Mouse (Mus musculus): ENCODE results near the gene Nxnl1. TPM values are rescaled to one million over a fixed set of nuclear protein-coding genes. Genes with fewer than 3 reads are reported as not detected.

Nxnl1 gene
- total and polyA plus RNA-seq, 2 experiments, result not detected

DNA sequence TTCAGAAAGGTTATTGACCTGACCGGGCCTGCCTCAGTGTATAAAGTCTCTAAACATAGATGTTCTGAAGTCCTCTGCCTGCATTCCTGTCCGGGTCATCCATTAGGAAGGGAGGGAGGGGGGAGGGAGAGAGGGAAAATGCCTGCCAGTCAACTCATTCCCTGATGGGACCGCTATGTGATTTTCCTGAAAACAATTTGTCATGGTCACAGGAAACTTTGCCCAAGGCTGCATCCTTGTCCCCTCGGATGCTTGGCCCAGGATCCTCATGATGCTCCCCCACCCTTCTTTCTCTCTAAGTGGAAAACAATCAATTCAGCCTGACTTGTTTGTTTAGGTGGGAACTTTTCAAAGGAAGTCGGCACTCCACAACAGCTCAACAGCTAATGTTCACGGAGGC, 49.6 kb downstream of the Nxnl1 start:
- no peak overlapping the region for H3K27ac ChIP-seq (replicated peaks; ENCODE audit: insufficient read depth, low read depth, low read length)
- DNase-seq (ENCODE audit: extremely low read depth, low read depth, low spot score), result peak; percentile 29
- no peaks in the 10 kb centered on the region for H3K36me3 ChIP-seq (ENCODE audit: control insufficient read depth, insufficient read depth, low read length)
- H3K79me2 ChIP-seq (ENCODE audit: control insufficient read depth, insufficient read depth, low read length), result no peaks in the 10 kb centered on the region
- TF ChIP-seq POLR2A (IDR thresholded peaks at IDR 0.05; ENCODE audit: extremely low read depth, insufficient read depth, low read length) (no peak), CTCF (IDR thresholded peaks at IDR 0.05; ENCODE audit: low read depth, low read length) (no peak)
- no peak overlapping the region for H3K4me3 ChIP-seq (ENCODE audit: insufficient read depth, low read depth, low read length)
- H3K27me3 ChIP-seq (ENCODE audit: control insufficient read depth, insufficient read depth, low read length), result no peaks in the 10 kb centered on the region
- no peaks in the 10 kb centered on the region; the same call in 1 of the 2 replicates for H3K4me1 ChIP-seq (ENCODE audit: control insufficient read depth, insufficient read depth, low read length)
- WGBS, result 10% methylated on average over 6 of the region's 6 CpGs
- H3K9ac ChIP-seq (ENCODE audit: low read depth, low read length), result no peak overlapping the region

- Histone ChIP-seq H3K27me3 (ENCODE audit: control insufficient read depth, insufficient read depth, low read length) (no peaks in the 10 kb centered on the region), H3K27ac (replicated peaks; ENCODE audit: insufficient read depth, low read depth, low read length) (no peak overlapping the region), H3K9ac (ENCODE audit: low read depth, low read length) (no peak overlapping the region), H3K79me2 (ENCODE audit: control insufficient read depth, insufficient read depth, low read length) (no peaks in the 10 kb centered on the region), H3K4me3 (ENCODE audit: insufficient read depth, low read depth, low read length) (no peak overlapping the region), H3K36me3 (ENCODE audit: control insufficient read depth, insufficient read depth, low read length) (no peaks in the 10 kb centered on the region), H3K4me1 (ENCODE audit: control insufficient read depth, insufficient read depth, low read length) (no peaks in the 10 kb centered on the region; the same call in 1 of the 2 replicates)
- TF ChIP-seq POLR2A (IDR thresholded peaks at IDR 0.05; ENCODE audit: extremely low read depth, insufficient read depth, low read length), result no peak
- no peak; the same call in 1 of the 2 replicates for TF ChIP-seq CTCF (IDR thresholded peaks at IDR 0.05; ENCODE audit: low read depth, low read length)
- DNase-seq (ENCODE audit: extremely low read depth, low read depth, low spot score), result no peak
- WGBS, result 72% methylated on average over 5 of the region's 5 CpGs
Observed at GRCm38 (mm10) chr8:71515043-71515442, 51.4 kb downstream of the Nxnl1 start.

DNA sequence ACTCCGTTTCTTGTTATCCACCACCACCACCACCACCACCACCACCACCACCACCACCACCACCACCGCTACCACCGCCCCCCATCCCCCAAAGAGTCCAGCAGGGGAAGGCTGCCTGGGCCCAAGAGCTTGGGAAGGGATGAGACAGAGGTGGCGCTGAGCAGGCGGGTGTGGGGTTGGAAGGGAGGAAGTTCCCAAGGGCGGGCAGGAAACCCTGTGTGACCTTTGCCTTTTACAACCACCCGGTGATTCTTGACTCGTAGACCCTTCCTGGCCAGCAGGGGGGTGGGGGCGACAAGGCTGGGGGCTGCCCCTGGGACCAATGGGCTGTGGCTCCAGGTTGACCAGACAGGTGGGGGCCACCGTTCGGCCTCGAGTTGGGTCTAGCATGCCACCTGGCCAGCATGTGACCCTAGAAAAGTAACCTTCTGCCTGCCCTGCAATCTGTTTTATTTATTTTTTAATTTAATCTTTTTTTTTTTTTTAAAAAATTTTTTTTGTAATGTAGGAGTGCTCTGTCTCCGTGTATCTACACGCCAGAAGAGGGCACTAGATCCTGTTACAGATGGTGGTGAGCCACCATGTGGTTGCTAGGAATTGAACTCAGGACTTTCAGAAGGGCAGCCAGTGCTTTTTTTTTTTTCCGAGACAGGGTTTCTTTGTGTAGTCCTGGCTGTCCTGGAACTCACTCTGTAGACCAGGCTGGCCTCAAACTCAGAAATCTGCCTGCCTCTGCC, 53.2 kb downstream of the Nxnl1 start:
- H3K27ac ChIP-seq (replicated peaks; ENCODE audit: insufficient read depth, low read depth, low read length), result no peak overlapping the region
- H3K9ac ChIP-seq (ENCODE audit: low read depth, low read length), result no peak overlapping the region
- H3K4me3 ChIP-seq (ENCODE audit: insufficient read depth, low read depth, low read length), result no peak overlapping the region
- DNase-seq (ENCODE audit: extremely low read depth, low read depth, low spot score), result no peak
- no peaks in the 10 kb centered on the region for H3K79me2 ChIP-seq (ENCODE audit: control insufficient read depth, insufficient read depth, low read length)
- TF ChIP-seq CTCF (IDR thresholded peaks at IDR 0.05; ENCODE audit: low read depth, low read length), result no peak
- TF ChIP-seq POLR2A (IDR thresholded peaks at IDR 0.05; ENCODE audit: extremely low read depth, insufficient read depth, low read length), result no peak
- 60% methylated on average over 15 of the region's 15 CpGs for WGBS
- no peaks in the 10 kb centered on the region for H3K27me3 ChIP-seq (ENCODE audit: control insufficient read depth, insufficient read depth, low read length)
- no peaks in the 10 kb centered on the region; the same call in 1 of the 2 replicates for H3K4me1 ChIP-seq (ENCODE audit: control insufficient read depth, insufficient read depth, low read length)
- no peaks in the 10 kb centered on the region for H3K36me3 ChIP-seq (ENCODE audit: control insufficient read depth, insufficient read depth, low read length)

DNA sequence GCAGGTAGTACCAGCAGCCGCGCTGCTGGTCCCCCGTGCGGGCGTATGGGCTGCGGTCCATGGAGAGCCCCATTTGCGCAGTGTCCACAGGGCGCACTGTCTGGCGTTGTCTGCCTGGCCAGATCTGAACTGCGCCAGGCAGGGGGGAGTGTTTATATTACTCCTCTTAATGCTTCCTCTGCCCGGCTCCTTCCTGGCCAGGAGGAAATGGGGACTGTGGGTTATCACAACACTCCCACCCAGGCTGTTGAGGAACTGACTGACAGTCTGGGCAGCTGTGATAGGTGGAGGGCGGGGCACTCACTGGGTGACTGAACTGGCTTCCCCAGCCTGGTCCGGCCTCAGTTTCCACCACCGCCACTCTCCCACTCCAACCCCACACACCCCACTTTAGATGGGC, 54.8 kb downstream of the Nxnl1 start, which contains the start of gene Plvap:
Plvap (minus strand) TSS at position 109 of the 400 bp plus-strand sequence.
- Histone ChIP-seq H3K9ac (ENCODE audit: low read depth, low read length) (peak within 1 kb of the TSS; percentile 53), H3K4me3 (ENCODE audit: insufficient read depth, low read depth, low read length) (peak within 1 kb of the TSS; percentile 45)
- WGBS, result 46% methylated on average over 14 of the region's 14 CpGs

More for the DNA sequence above, 54.8 kb downstream of the Nxnl1 start, which contains the start of gene Plvap:
- Histone ChIP-seq H3K27me3 (ENCODE audit: control insufficient read depth, insufficient read depth, low read length) (0 out of 2 replicates have a peak, but pooled peaks cover 3% of the 10 kb centered on the region), H3K27ac (replicated peaks; ENCODE audit: insufficient read depth, low read depth, low read length) (peak within 1 kb of the TSS; percentile 27; the same call in 1 of the 2 replicates), H3K79me2 (ENCODE audit: control insufficient read depth, insufficient read depth, low read length) (no peaks in the 10 kb centered on the region), H3K4me1 (ENCODE audit: control insufficient read depth, insufficient read depth, low read length) (no peaks in the 10 kb centered on the region; the same call in 1 of the 2 replicates), H3K36me3 (ENCODE audit: control insufficient read depth, insufficient read depth, low read length) (no peaks in the 10 kb centered on the region)
- DNase-seq (ENCODE audit: extremely low read depth, low read depth, low spot score), result no peak
- TF ChIP-seq CTCF (IDR thresholded peaks at IDR 0.05; ENCODE audit: low read depth, low read length) (no peak), POLR2A (IDR thresholded peaks at IDR 0.05; ENCODE audit: extremely low read depth, insufficient read depth, low read length) (no peak)

Other genes starting within 250 kb of the Nxnl1 start
- 76.6 and 82.2 TPM in 2 replicates for gene Use1, start 199.8 kb downstream of the Nxnl1 start, total RNA-seq (2014; rRNA removed)
- 60.2 and 69.9 TPM in 2 replicates for gene Use1, start 199.8 kb downstream of the Nxnl1 start, polyA plus RNA-seq (2012; rRNA removed)
- 8.0 and 8.1 TPM in 2 replicates for gene Ocel1, start 195.3 kb downstream of the Nxnl1 start, total RNA-seq (2014; rRNA removed)
- gene Ocel1, start 195.3 kb downstream of the Nxnl1 start, polyA plus RNA-seq (2012; rRNA removed), result 9.2 and 17.1 TPM in 2 replicates
- 73.9 and 117 TPM in 2 replicates for gene Nr2f6, start 184.6 kb downstream of the Nxnl1 start, total RNA-seq (2014; rRNA removed)
- gene Nr2f6, start 184.6 kb downstream of the Nxnl1 start, polyA plus RNA-seq (2012; rRNA removed), result 319 and 341 TPM in 2 replicates
- 7.9 and 9.7 TPM in 2 replicates for gene Ushbp1, start 170.8 kb downstream of the Nxnl1 start, total RNA-seq (2014; rRNA removed)
- 7.9 and 13.6 TPM in 2 replicates for gene Ushbp1, start 170.8 kb downstream of the Nxnl1 start, polyA plus RNA-seq (2012; rRNA removed)
- gene Babam1, start 169.7 kb downstream of the Nxnl1 start, total RNA-seq (2014; rRNA removed), result 42.7 and 44.8 TPM in 2 replicates
- gene Babam1, start 169.7 kb downstream of the Nxnl1 start, polyA plus RNA-seq (2012; rRNA removed), result 98.5 and 106 TPM in 2 replicates
- 0.09 and 0.34 TPM in 2 replicates for gene Ankle1, start 160.6 kb downstream of the Nxnl1 start, total RNA-seq (2014; rRNA removed)
- 0.11 and 0.22 TPM in 2 replicates for gene Ankle1, start 160.6 kb downstream of the Nxnl1 start, polyA plus RNA-seq (2012; rRNA removed)
- gene Abhd8, start 102.9 kb downstream of the Nxnl1 start, total RNA-seq (2014; rRNA removed), result 3.1 and 5.0 TPM in 2 replicates
- 6.7 and 11.7 TPM in 2 replicates for gene Abhd8, start 102.9 kb downstream of the Nxnl1 start, polyA plus RNA-seq (2012; rRNA removed)
- 35.1 and 48.2 TPM in 2 replicates for gene Mrpl34, start 101.6 kb downstream of the Nxnl1 start, total RNA-seq (2014; rRNA removed)
- gene Mrpl34, start 101.6 kb downstream of the Nxnl1 start, polyA plus RNA-seq (2012; rRNA removed), result 104 and 123 TPM in 2 replicates
- gene Dda1, start 97.4 kb downstream of the Nxnl1 start, total RNA-seq (2014; rRNA removed), result 7.7 and 8.3 TPM in 2 replicates
- gene Dda1, start 97.4 kb downstream of the Nxnl1 start, polyA plus RNA-seq (2012; rRNA removed), result 32.5 and 34.1 TPM in 2 replicates
- 2.3 and 3.8 TPM in 2 replicates for gene Ano8, start 80.6 kb downstream of the Nxnl1 start, total RNA-seq (2014; rRNA removed)
- gene Ano8, start 80.6 kb downstream of the Nxnl1 start, polyA plus RNA-seq (2012; rRNA removed), result 3.7 and 5.2 TPM in 2 replicates
- gene Gtpbp3, start 78.5 kb downstream of the Nxnl1 start, total RNA-seq (2014; rRNA removed), result 11.6 and 12.7 TPM in 2 replicates
- gene Gtpbp3, start 78.5 kb downstream of the Nxnl1 start, polyA plus RNA-seq (2012; rRNA removed), result 12.9 and 15.5 TPM in 2 replicates
- 15.3 and 22.8 TPM in 2 replicates for gene Plvap, start 54.8 kb downstream of the Nxnl1 start, total RNA-seq (2014; rRNA removed)
- gene Plvap, start 54.8 kb downstream of the Nxnl1 start, polyA plus RNA-seq (2012; rRNA removed), result 128 and 132 TPM in 2 replicates
- not detected in 2 replicates for gene Ccdc194, start 40.9 kb downstream of the Nxnl1 start, total RNA-seq (2014; rRNA removed)
- gene Ccdc194, start 40.9 kb downstream of the Nxnl1 start, polyA plus RNA-seq (2012; rRNA removed), result 0.05 TPM in 1 of 2 replicates, not detected in the other
- 603 and 678 TPM in 2 replicates for gene Bst2, start 29.1 kb downstream of the Nxnl1 start, total RNA-seq (2014; rRNA removed)
- gene Bst2, start 29.1 kb downstream of the Nxnl1 start, polyA plus RNA-seq (2012; rRNA removed), result 798 and 871 TPM in 2 replicates
- gene Mvb12a, start 23.7 kb downstream of the Nxnl1 start, total RNA-seq (2014; rRNA removed), result 98.9 and 105 TPM in 2 replicates
- 164 and 165 TPM in 2 replicates for gene Mvb12a, start 23.7 kb downstream of the Nxnl1 start, polyA plus RNA-seq (2012; rRNA removed)
- 0.46 and 0.47 TPM in 2 replicates for gene Tmem221, start 7.7 kb downstream of the Nxnl1 start, total RNA-seq (2014; rRNA removed)
- gene Tmem221, start 7.7 kb downstream of the Nxnl1 start, polyA plus RNA-seq (2012; rRNA removed), result 0.14 and 0.55 TPM in 2 replicates
- gene Slc27a1, start 2.3 kb upstream of the Nxnl1 start, total RNA-seq (2014; rRNA removed), result 6.8 and 7.2 TPM in 2 replicates
- gene Slc27a1, start 2.3 kb upstream of the Nxnl1 start, polyA plus RNA-seq (2012; rRNA removed), result 12.5 and 15.7 TPM in 2 replicates
- 111 and 113 TPM in 2 replicates for gene Pgls, start 25.6 kb upstream of the Nxnl1 start, total RNA-seq (2014; rRNA removed)
- 119 and 124 TPM in 2 replicates for gene Pgls, start 25.6 kb upstream of the Nxnl1 start, polyA plus RNA-seq (2012; rRNA removed)
- 0.92 and 1.3 TPM in 2 replicates for gene Fam129c, start 31.0 kb upstream of the Nxnl1 start, total RNA-seq (2014; rRNA removed)
- 0.73 and 2.1 TPM in 2 replicates for gene Fam129c, start 31.0 kb upstream of the Nxnl1 start, polyA plus RNA-seq (2012; rRNA removed)
- 43.2 and 55.0 TPM in 2 replicates for gene Colgalt1, start 44.4 kb upstream of the Nxnl1 start, total RNA-seq (2014; rRNA removed)
- gene Colgalt1, start 44.4 kb upstream of the Nxnl1 start, polyA plus RNA-seq (2012; rRNA removed), result 65.3 and 77.3 TPM in 2 replicates
- 0.09 and 0.20 TPM in 2 replicates for gene Unc13a, start 105.2 kb upstream of the Nxnl1 start, total RNA-seq (2014; rRNA removed)
- 0.15 and 0.72 TPM in 2 replicates for gene Unc13a, start 105.2 kb upstream of the Nxnl1 start, polyA plus RNA-seq (2012; rRNA removed)
- gene Jak3, start 109.7 kb upstream of the Nxnl1 start, total RNA-seq (2014; rRNA removed), result 4.0 and 4.6 TPM in 2 replicates
- 5.7 and 7.9 TPM in 2 replicates for gene Jak3, start 109.7 kb upstream of the Nxnl1 start, polyA plus RNA-seq (2012; rRNA removed)
- 0.74 and 1.1 TPM in 2 replicates for gene Insl3, start 122.6 kb upstream of the Nxnl1 start, total RNA-seq (2014; rRNA removed)
- 4.9 and 8.2 TPM in 2 replicates for gene Insl3, start 122.6 kb upstream of the Nxnl1 start, polyA plus RNA-seq (2012; rRNA removed)
- 0.92 and 1.3 TPM in 2 replicates for gene B3gnt3, start 135.2 kb upstream of the Nxnl1 start, total RNA-seq (2014; rRNA removed)
- gene B3gnt3, start 135.2 kb upstream of the Nxnl1 start, polyA plus RNA-seq (2012; rRNA removed), result 1.5 and 2.6 TPM in 2 replicates
- gene Fcho1, start 159.1 kb upstream of the Nxnl1 start, total RNA-seq (2014; rRNA removed), result 0.18 and 0.87 TPM in 2 replicates
- 0.44 and 2.8 TPM in 2 replicates for gene Fcho1, start 159.1 kb upstream of the Nxnl1 start, polyA plus RNA-seq (2012; rRNA removed)